Mouse (Mus musculus) fat pad, adult 2 months (tissue): ENCODE results near the gene Ehhadh.
"Not testable (repeated sequence)": the region's sequence is repeated elsewhere in the genome, so short reads cannot be mapped to it uniquely, and the experiment has no call there.

Experiments
- DNase-seq: peaks from one replicate; pipeline ENCODE4 v3.0.0-alpha.2; 2011; ENCODE audit warnings: low read depth, low spot score; ENCODE audit errors: extremely low read depth

Gene Ehhadh

GRCm38 (mm10) chr16:21795071-21795470, 7.5 kb upstream of the Ehhadh start:
- DNase-seq, result no peak

GRCm38 (mm10) chr16:21794697-21795045, 7.1 kb upstream of the Ehhadh start:
- DNase-seq, result no peak

DNA sequence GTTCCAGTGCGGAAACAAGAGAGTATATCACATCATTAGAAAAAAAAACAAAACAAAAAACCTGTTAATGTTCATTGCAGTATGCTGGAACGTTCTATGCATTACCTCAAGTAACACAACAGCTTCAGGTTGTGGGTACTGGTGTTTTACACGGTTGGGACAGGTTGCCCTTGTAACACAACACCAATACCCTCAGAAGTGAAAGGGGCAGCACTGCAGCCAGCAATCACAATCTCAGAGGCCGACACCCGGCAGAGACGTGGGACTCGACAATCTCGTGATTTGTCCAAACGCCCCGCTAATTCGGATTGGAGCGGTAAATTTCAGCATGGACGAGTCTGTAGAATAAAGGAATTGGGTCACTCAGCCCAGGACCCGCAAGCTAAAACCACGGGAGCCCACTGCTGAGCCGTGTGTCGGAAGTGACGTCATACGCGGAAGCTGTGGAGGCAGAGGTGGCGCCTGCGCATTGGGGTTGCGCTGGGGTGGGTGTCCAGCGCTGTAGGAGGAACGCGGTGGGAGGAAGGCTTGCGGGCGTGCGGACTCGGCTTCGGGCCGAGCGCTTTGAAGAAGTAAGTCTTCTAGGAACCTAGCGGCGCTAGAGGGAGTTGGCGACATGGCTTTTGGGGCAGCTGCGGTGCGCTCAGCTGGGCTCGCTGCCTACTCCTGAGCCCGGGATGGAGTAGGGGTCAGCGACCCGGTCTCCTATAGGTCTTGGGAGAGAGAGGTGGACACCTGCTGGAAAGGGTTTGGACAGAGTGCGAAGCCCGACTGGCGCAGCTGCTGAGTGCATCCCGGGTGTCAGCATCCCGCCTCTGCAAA, 6.5 kb upstream of the Ehhadh start, which contains the start of gene Map3k13:
Gene Map3k13 (plus strand): TSS at position 472 of the 822 bp plus-strand sequence.
- no peak for DNase-seq

DNA sequence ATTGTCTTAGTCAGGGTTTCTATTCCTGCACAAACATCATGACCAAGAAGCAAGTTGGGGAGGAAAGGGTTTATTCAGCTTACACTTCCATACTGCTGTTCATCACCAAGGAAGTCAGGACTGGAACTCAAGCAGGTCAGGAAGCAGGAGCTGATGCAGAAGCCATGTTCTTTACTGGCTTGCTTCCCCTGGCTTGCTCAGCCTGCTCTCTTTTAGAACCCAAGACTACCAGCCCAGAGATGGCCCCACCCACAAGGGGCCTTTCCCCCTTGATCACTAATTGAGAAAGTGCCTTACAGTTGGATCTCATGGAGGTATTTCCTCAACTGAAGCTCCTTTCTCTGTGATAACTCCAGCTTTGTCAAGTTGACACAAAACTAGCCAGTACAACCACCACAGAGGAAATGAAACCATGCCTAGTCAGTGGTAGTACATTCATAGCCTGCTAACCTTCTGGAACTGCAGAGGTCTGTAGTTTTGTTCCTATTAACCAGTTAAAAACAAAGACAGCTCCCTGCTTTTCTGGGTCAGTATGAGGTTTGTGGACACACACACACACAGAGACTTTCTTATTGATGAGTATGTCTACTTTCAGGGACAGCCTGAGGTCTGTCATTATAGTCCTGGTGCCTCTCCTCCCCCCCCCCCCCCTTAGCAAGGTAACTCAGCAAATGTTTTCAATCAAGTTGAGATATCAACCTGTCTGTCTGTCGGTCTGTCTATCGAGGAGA, 5.6 kb upstream of the Ehhadh start:
- not testable (repeated sequence) for DNase-seq

DNA sequence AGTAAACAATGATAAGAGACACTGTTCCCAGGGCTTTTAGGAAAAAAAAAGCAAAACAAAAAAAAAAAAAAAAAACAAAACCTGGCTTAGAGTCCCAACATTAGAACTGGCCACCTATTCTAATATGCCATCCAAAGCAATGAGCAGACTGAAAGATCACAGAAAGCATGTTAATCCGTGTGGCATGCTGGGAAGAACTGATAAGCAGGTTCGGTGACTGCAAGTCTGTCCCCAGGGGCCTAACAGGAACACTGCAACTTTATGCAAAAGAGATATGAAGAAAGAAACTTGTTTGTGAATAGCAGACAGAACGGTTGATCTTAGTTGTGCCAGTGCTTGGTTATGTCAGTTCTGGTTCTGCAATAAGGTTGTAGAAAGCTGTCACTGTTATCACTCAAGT, 4.2 kb upstream of the Ehhadh start:
- DNase-seq, result no peak

GRCm38 (mm10) chr16:21790469-21790868, 2.9 kb upstream of the Ehhadh start:
- no peak for DNase-seq

DNA sequence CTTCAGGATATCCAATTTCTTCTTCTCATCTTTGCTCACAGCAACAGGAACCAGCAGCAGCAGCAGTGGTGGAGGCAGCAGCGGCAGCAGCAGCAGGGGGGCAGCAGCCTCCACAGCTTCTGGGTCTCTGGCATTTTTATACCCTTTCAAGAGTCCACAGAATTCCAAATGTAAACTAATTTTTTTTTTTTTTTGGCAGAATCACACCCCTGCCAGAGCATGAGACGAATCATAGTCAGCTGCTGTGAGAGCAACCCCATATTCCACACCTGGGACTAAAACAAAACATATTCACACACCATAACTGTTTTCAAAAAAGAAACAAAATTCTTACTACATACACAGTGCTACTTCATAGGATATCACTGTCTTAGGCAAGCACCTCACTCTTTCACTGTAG, 1.6 kb upstream of the Ehhadh start:
- DNase-seq, result no peak

- DNase-seq, result no peak
Measured at GRCm38 (mm10) chr16:21788581-21788980, 974 bp upstream of the Ehhadh start.

GRCm38 (mm10) chr16:21786317-21786716, 1.3 kb downstream of the Ehhadh start:
- no peak for DNase-seq

- DNase-seq, result no peak
Measured at GRCm38 (mm10) chr16:21785000-21785399, 2.6 kb downstream of the Ehhadh start.

DNA sequence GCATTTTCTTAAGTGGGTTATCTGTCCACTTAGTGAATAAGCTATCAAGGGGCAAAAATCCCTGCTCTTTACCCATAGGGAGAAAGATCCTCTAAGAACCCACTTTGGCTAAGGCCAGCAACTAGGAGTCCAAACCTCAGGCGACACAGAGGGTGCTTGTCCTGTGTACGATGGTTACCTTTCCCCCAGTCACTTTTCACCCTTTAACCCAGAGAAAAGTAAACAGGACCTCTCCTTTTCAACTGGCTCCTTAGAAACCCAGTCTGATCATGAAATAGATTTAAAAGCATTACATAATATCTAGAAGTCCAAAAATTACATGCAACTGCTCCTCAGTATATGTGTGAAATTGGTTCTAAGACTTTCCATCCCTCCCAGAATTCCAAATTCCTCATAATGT, 4.8 kb downstream of the Ehhadh start:
- DNase-seq, result no peak

- no peak for DNase-seq
Measured at GRCm38 (mm10) chr16:21781895-21782294, 5.7 kb downstream of the Ehhadh start.

- no peak for DNase-seq
Measured at GRCm38 (mm10) chr16:21781277-21781676, 6.3 kb downstream of the Ehhadh start.

DNA sequence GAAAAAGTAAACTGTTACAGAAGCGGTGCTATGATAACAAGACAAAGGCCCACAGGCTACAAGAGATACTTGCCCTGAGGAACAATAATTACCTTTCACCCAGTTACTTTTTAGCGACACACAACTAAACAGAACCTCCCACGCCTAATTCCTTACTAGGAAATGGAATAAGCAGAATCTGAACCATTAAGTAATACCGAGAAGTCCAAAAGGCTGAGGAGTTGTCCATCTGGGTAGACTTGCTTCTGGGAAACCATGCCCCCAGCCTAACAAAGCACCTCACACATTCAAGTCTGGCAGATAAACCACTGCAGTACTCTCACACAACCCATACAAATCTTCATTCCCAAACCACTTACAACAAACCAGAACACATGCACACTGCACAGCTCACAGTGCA, 8.5 kb downstream of the Ehhadh start:
- DNase-seq, result peak; percentile 81

DNA sequence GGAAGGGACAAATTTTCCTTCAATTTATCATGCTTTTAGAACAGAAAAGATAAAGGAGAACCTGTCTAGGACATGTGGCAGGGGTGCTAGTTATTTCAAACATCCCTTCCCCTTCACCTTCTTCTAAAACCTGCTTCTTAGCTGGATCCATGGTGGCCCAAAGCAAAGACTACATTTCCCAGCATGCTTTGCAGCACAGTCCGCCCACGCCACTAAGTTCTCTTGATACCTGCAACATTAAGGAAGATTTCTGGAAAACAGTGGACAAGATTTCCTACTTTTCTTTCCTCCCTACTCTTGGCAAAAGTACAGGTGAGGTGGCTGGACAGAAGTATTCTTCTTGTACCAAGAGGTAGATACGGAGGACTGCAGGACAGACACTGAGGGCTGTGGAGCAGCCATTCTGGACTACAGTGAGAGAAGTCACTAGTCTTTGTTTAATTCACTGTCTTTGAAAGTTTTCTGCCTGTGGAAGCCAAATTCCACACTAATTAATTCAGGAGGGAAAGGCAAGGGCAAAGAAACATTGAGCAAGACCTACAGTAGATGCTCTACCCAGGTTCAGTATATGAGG, 9.2 kb downstream of the Ehhadh start:
- no peak for DNase-seq

DNA sequence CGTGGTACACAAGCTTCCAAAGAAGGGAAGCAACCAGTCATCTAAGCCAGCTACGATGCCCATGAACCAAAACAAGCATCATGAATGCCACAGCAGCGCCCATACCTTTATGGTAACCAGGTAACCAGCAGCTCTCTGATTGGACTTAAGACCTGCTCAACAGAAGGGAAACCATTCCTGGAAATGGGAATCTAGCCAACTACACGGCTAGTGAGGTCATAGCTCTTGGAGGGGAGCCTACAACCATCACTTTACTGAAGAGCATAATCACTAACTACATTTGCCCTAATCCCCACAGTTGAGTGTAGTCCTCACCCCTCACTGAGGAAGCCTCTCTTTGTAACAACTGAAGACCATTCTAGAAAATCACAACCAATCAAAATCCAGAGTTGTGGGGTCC, 12.9 kb downstream of the Ehhadh start:
- DNase-seq, result no peak

DNA sequence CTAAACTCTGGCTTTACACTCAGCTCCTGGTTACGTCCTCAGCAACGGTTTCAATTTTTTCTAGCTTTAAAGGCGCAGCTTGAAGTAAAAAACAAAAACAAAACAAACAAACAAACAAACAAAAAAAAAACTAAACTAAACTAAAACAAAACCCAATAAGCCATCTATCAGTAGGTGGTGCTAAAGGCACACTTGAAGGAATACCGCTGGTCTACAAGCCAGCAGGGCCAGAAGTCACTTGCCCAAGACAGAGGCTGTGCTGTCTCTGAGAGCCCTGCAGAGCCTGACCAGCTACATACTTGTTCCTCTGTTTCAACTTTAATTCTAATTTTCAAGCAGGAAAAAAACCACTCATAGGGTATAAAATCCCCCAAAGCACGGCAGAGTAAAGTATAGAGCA, 17.9 kb downstream of the Ehhadh start:
- DNase-seq, result no peak

GRCm38 (mm10) chr16:21768255-21768654, 19.4 kb downstream of the Ehhadh start:
- no peak for DNase-seq

- DNase-seq, result no peak
Measured at GRCm38 (mm10) chr16:21758447-21758846, 29.2 kb downstream of the Ehhadh start.

- no peak for DNase-seq
Measured at GRCm38 (mm10) chr16:21743401-21743800, 44.2 kb downstream of the Ehhadh start.

DNA sequence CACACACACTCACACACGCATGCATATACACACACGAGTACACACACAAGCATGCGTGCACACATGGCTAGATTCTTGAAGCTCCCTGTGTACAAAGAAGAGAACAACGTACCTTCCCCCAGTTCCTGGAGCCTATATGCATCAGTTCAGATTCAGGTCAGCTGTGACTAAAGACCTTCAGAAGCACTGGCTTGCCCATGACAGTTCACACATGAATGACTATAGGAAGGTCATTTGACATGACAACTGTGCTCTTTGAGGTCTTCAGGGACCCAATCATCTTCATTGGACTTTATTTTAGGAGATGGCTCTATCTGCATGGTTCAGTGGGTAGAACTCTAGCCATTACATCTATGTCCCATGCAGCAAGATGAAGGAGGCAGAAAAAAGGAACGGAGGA, 44.7 kb downstream of the Ehhadh start:
- DNase-seq, result no peak
